Mouse (Mus musculus): ENCODE results near the gene Glod4. TPM values are rescaled to one million over a fixed set of nuclear protein-coding genes. Genes with fewer than 3 reads are reported as not detected.

The Glod4 gene
- 55.2 TPM for polyA plus RNA-seq (2012; fragmentation: generic; extraction: Trizol)

GRCm38 (mm10) chr11:76242901-76243810, at the start of gene Glod4, which contains the start of gene Mrm3:
TSS of gene Glod4 (minus strand) at chr11:76243725.
TSS of gene Mrm3 (plus strand) at chr11:76243715.
- H3K4me3 ChIP-seq = peak within 1 kb of the TSS; percentile 85
- TF ChIP-seq POLR2A (IDR thresholded peaks at IDR 0.05; ENCODE audit: insufficient read length, low read depth) (peak; percentile 91), CEBPB (IDR thresholded peaks at IDR 0.05; ENCODE audit: insufficient read depth, poor library complexity, severe bottlenecking) (no peak), POLR2AphosphoS2 (IDR thresholded peaks at IDR 0.05; ENCODE audit: insufficient read length, low read depth) (peak; percentile 97), SRF (IDR thresholded peaks at IDR 0.05; ENCODE audit: control insufficient read depth, insufficient read length, low read depth) (peak; percentile 90), MYOG (IDR thresholded peaks at IDR 0.05; ENCODE audit: control insufficient read depth in 1 of 3, insufficient read depth in 1 of 3, insufficient read length in 2 of 3, low read depth in 2 of 3) (no peak), E2F4 (IDR thresholded peaks at IDR 0.05; ENCODE audit: insufficient read depth) (peak; percentile 25)
- no peaks in the 10 kb centered on the region for H3K27me3 ChIP-seq (ENCODE audit: control insufficient read depth, insufficient read depth, insufficient read length)
- H3K79me2 ChIP-seq (ENCODE audit: control insufficient read depth, insufficient read depth) = peaks cover 32% of the 10 kb centered on the region
- peak within 1 kb of the TSS; percentile 68 for H3ac ChIP-seq (ENCODE audit: control insufficient read depth, insufficient read length)
- H3K4me2 ChIP-seq (ENCODE audit: low read depth) = peak within 1 kb of the TSS; percentile 99
- peaks cover 12% of the 10 kb centered on the region for H3K36me3 ChIP-seq (ENCODE audit: control insufficient read depth, insufficient read depth)

- TF ChIP-seq POLR2A (IDR thresholded peaks at IDR 0.05; ENCODE audit: insufficient read length, low read depth) = no peak
- no peak for TF ChIP-seq SRF (IDR thresholded peaks at IDR 0.05; ENCODE audit: control insufficient read depth, insufficient read length, low read depth)
- no peak for TF ChIP-seq MYOG (IDR thresholded peaks at IDR 0.05; ENCODE audit: control insufficient read depth in 1 of 3, insufficient read depth in 1 of 3, insufficient read length in 2 of 3, low read depth in 2 of 3)
- TF ChIP-seq TCF12 (IDR thresholded peaks at IDR 0.05; ENCODE audit: insufficient read depth, poor library complexity, severe bottlenecking) = no peak
- no peak for TF ChIP-seq REST (IDR thresholded peaks at IDR 0.05; ENCODE audit: insufficient read depth, insufficient read length)
- TF ChIP-seq POLR2AphosphoS2 (IDR thresholded peaks at IDR 0.05; ENCODE audit: insufficient read length, low read depth) = no peak
- no peak for TF ChIP-seq MAX (IDR thresholded peaks at IDR 0.05; ENCODE audit: low read depth)
- TF ChIP-seq MYOD1 (IDR thresholded peaks at IDR 0.05; ENCODE audit: control insufficient read depth in 1 of 3, insufficient read length in 2 of 3, low read depth in 2 of 3) = no peak
- H3K36me3 ChIP-seq (ENCODE audit: control insufficient read depth, insufficient read depth) = no peaks in the 10 kb centered on the region
- no peak overlapping the region for H3ac ChIP-seq (ENCODE audit: control insufficient read depth, insufficient read length)
- no peaks in the 10 kb centered on the region for H3K27me3 ChIP-seq (ENCODE audit: control insufficient read depth, insufficient read depth, insufficient read length)
- peaks cover 61% of the 10 kb centered on the region for H3K79me2 ChIP-seq (ENCODE audit: control insufficient read depth, insufficient read depth)
- H3K4me2 ChIP-seq (ENCODE audit: low read depth) = no peak overlapping the region
- H3K4me3 ChIP-seq = no peak overlapping the region
These were observed 49.3 kb upstream of the Glod4 start for GRCm38 (mm10) chr11:76292831-76293230.

GRCm38 (mm10) chr11:76292398-76292797, 48.9 kb upstream of the Glod4 start:
- no peak overlapping the region for H3ac ChIP-seq (ENCODE audit: control insufficient read depth, insufficient read length)
- no peaks in the 10 kb centered on the region for H3K36me3 ChIP-seq (ENCODE audit: control insufficient read depth, insufficient read depth)
- peaks cover 57% of the 10 kb centered on the region for H3K79me2 ChIP-seq (ENCODE audit: control insufficient read depth, insufficient read depth)
- H3K4me3 ChIP-seq = no peak overlapping the region
- no peak overlapping the region for H3K4me2 ChIP-seq (ENCODE audit: low read depth)
- no peaks in the 10 kb centered on the region for H3K27me3 ChIP-seq (ENCODE audit: control insufficient read depth, insufficient read depth, insufficient read length)
- TF ChIP-seq CEBPB (IDR thresholded peaks at IDR 0.05; ENCODE audit: insufficient read depth, poor library complexity, severe bottlenecking) (peak; percentile 97), TCF12 (IDR thresholded peaks at IDR 0.05; ENCODE audit: insufficient read depth, poor library complexity, severe bottlenecking) (no peak)

GRCm38 (mm10) chr11:76291960-76292359, 48.4 kb upstream of the Glod4 start:
- Histone ChIP-seq H3K4me2 (ENCODE audit: low read depth) (no peak overlapping the region), H3K36me3 (ENCODE audit: control insufficient read depth, insufficient read depth) (no peaks in the 10 kb centered on the region), H3K4me3 (no peak overlapping the region), H3K79me2 (ENCODE audit: control insufficient read depth, insufficient read depth) (peaks cover 57% of the 10 kb centered on the region), H3ac (ENCODE audit: control insufficient read depth, insufficient read length) (no peak overlapping the region), H3K27me3 (ENCODE audit: control insufficient read depth, insufficient read depth, insufficient read length) (no peaks in the 10 kb centered on the region)
- TF ChIP-seq CEBPB (IDR thresholded peaks at IDR 0.05; ENCODE audit: insufficient read depth, poor library complexity, severe bottlenecking) = no peak
- no peak for TF ChIP-seq POLR2A (IDR thresholded peaks at IDR 0.05; ENCODE audit: insufficient read length, low read depth)
- no peak for TF ChIP-seq USF1 (IDR thresholded peaks at IDR 0.05; ENCODE audit: low read depth)
- TF ChIP-seq REST (IDR thresholded peaks at IDR 0.05; ENCODE audit: insufficient read depth, insufficient read length) = no peak
- TF ChIP-seq MYOG (IDR thresholded peaks at IDR 0.05; ENCODE audit: control insufficient read depth in 1 of 3, insufficient read depth in 1 of 3, insufficient read length in 2 of 3, low read depth in 2 of 3) = no peak
- no peak for TF ChIP-seq MYOD1 (IDR thresholded peaks at IDR 0.05; ENCODE audit: control insufficient read depth in 1 of 3, insufficient read length in 2 of 3, low read depth in 2 of 3)
- TF ChIP-seq TCF3 (IDR thresholded peaks at IDR 0.05; ENCODE audit: insufficient read length, low read depth) = no peak
- TF ChIP-seq SRF (IDR thresholded peaks at IDR 0.05; ENCODE audit: control insufficient read depth, insufficient read length, low read depth) = no peak
- TF ChIP-seq MAX (IDR thresholded peaks at IDR 0.05; ENCODE audit: low read depth) = no peak
- no peak for TF ChIP-seq POLR2AphosphoS2 (IDR thresholded peaks at IDR 0.05; ENCODE audit: insufficient read length, low read depth)
- no peak for TF ChIP-seq TCF12 (IDR thresholded peaks at IDR 0.05; ENCODE audit: insufficient read depth, poor library complexity, severe bottlenecking)
- no peak for TF ChIP-seq E2F4 (IDR thresholded peaks at IDR 0.05; ENCODE audit: insufficient read depth)

- H3K79me2 ChIP-seq (ENCODE audit: control insufficient read depth, insufficient read depth) = peaks cover 49% of the 10 kb centered on the region
- H3K4me3 ChIP-seq = no peak overlapping the region
- no peak overlapping the region for H3K4me2 ChIP-seq (ENCODE audit: low read depth)
- no peak overlapping the region for H3ac ChIP-seq (ENCODE audit: control insufficient read depth, insufficient read length)
- no peaks in the 10 kb centered on the region for H3K36me3 ChIP-seq (ENCODE audit: control insufficient read depth, insufficient read depth)
- TF ChIP-seq REST (IDR thresholded peaks at IDR 0.05; ENCODE audit: insufficient read depth, insufficient read length) (no peak), MYOG (IDR thresholded peaks at IDR 0.05; ENCODE audit: control insufficient read depth in 1 of 3, insufficient read depth in 1 of 3, insufficient read length in 2 of 3, low read depth in 2 of 3) (no peak), MAX (IDR thresholded peaks at IDR 0.05; ENCODE audit: low read depth) (no peak), SRF (IDR thresholded peaks at IDR 0.05; ENCODE audit: control insufficient read depth, insufficient read length, low read depth) (no peak), TCF3 (IDR thresholded peaks at IDR 0.05; ENCODE audit: insufficient read length, low read depth) (no peak), POLR2AphosphoS2 (IDR thresholded peaks at IDR 0.05; ENCODE audit: insufficient read length, low read depth) (no peak), CEBPB (IDR thresholded peaks at IDR 0.05; ENCODE audit: insufficient read depth, poor library complexity, severe bottlenecking) (no peak)
- H3K27me3 ChIP-seq (ENCODE audit: control insufficient read depth, insufficient read depth, insufficient read length) = no peaks in the 10 kb centered on the region
These were observed 46.8 kb upstream of the Glod4 start for GRCm38 (mm10) chr11:76290367-76290766.

Measured in myocyte (in vitro differentiated cells).